Mouse (Mus musculus) embryonic facial prominence, embryonic 12.5 days (tissue): ENCODE results near the gene Prtn3. TPM values are rescaled to one million over a fixed set of nuclear protein-coding genes. Genes with fewer than 3 reads are reported as not detected.

Experiments
- ATAC-seq: fragments of 200-750 bp; cut with Nextera tagmentation; 2 replicates; pipeline ENCODE4 v1.8.0; 2017; ENCODE audit not compliant: insufficient number of reproducible peaks, insufficient read depth, low FRiP score, low TSS enrichment
- H3K27ac ChIP-seq: fragments of 300-500 bp; sonication (generic); 2 replicates; pipeline ENCODE4 v1.5.1; 2016; ENCODE audit warnings: mild to moderate bottlenecking
- H3K27me3 ChIP-seq: fragments of 300-500 bp; sonication (generic); 2 replicates; pipeline ENCODE4 v1.6.1; 2016; ENCODE audit warnings: mild to moderate bottlenecking, moderate library complexity
- H3K36me3 ChIP-seq: fragments of 300-500 bp; sonication (generic); 2 replicates; pipeline ENCODE4 v1.6.1; 2016; ENCODE audit warnings: mild to moderate bottlenecking
- H3K4me1 ChIP-seq: fragments of 300-500 bp; sonication (generic); 2 replicates; pipeline ENCODE4 v1.6.1; 2016
- H3K4me2 ChIP-seq: fragments of 300-500 bp; sonication (generic); replicated peaks from 2 replicates; pipeline ENCODE4 v1.6.1; 2016; ENCODE audit warnings: mild to moderate bottlenecking, moderate library complexity
- H3K4me3 ChIP-seq: fragments of 300-500 bp; sonication (generic); 2 replicates; pipeline ENCODE4 v1.5.1; 2016; ENCODE audit warnings: mild to moderate bottlenecking
- H3K9ac ChIP-seq: fragments of 300-500 bp; sonication (generic); 2 replicates; pipeline ENCODE4 v1.6.1; 2016; ENCODE audit warnings: mild to moderate bottlenecking, moderate library complexity
- H3K9me3 ChIP-seq: fragments of 300-500 bp; sonication (generic); 2 replicates; pipeline ENCODE4 v1.6.1; 2016; ENCODE audit warnings: mild to moderate bottlenecking, moderate library complexity
- WGBS: fragments of 180-500 bp; shearing (Covaris S2); methylation state at CpG from one replicate; pipeline ENCODE4 v1.1.7; 2016; 5-methylcytosine and 5-hydroxymethylcytosine counted together
- polyA plus RNA-seq: library from polyadenylated mRNA; unstranded; fragments of >200 nt; fragmentation: Nextera tagmentation; extraction: Ambion mirVana; gene quantifications from 2 replicates; pipeline ENCODE4 v1.2.1, GENCODE M21; 2016

Gene Prtn3
- polyA plus RNA-seq, 1 experiment from 2014 or later, result 11.3 TPM

GRCm38 (mm10) chr10:79846553-79846952 lies 27.7 kb upstream of the Prtn3 start:
- no peak for ATAC-seq

DNA sequence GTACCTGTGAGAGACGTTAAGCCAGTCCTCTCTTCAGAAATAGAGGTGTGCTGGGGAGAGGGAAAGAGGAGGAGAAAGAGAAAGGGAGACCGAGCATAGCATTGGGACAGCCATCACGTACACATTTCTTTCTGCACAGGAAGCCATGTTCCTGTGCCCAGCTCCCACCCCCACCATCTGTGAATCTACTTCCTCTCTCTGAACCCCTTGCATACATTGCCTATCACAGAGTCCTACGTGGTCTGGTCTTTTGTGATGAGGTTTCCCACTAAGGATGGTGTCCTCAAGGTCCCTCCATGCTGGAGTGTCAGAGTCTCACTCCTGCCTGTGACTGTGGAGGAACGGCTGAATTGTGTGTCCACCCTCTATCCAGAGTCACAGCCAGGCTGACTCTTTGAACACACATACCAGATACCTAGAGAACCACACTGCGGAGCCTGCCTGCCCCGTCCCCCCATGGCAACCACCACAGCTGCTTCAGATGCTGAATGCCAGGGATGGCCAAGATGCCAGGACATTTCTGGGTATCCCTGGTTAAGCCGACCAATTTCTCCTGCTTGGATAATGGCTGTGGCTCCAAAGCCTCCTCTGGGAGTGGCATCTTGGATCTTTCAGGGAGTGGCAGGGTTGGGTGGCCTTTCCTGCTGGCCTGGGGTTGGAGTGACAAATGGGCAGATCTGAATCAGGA lies 24.2 kb upstream of the Prtn3 start:
- WGBS, result 86% methylated on average over 8 of the region's 8 CpGs
- H3K9ac ChIP-seq, result no peak overlapping the region
- no peak overlapping the region for H3K4me3 ChIP-seq
- H3K4me2 ChIP-seq, result no peak overlapping the region
- H3K27ac ChIP-seq, result no peak overlapping the region
- no peaks in the 10 kb centered on the region for H3K9me3 ChIP-seq
- H3K36me3 ChIP-seq, result no peaks in the 10 kb centered on the region
- no peak for ATAC-seq
- H3K4me1 ChIP-seq, result peaks cover 22% of the 10 kb centered on the region
- H3K27me3 ChIP-seq, result no peaks in the 10 kb centered on the region

More at GRCm38 (mm10) chr10:79846553-79846952, 27.7 kb upstream of the Prtn3 start:
- Histone ChIP-seq H3K36me3 (no peaks in the 10 kb centered on the region), H3K9me3 (no peaks in the 10 kb centered on the region), H3K27ac (no peak overlapping the region), H3K4me3 (no peak overlapping the region), H3K4me1 (peaks cover 22% of the 10 kb centered on the region), H3K27me3 (no peaks in the 10 kb centered on the region), H3K4me2 (no peak overlapping the region), H3K9ac (no peak overlapping the region)
- WGBS, result 54% methylated on average over 5 of the region's 5 CpGs

GRCm38 (mm10) chr10:79851653-79852052 lies 22.6 kb upstream of the Prtn3 start:
- Histone ChIP-seq H3K36me3 (peaks cover 5% of the 10 kb centered on the region), H3K27ac (peak overlapping the region; percentile 100), H3K27me3 (no peaks in the 10 kb centered on the region), H3K4me2 (peak overlapping the region; percentile 99), H3K4me1 (peaks cover 32% of the 10 kb centered on the region), H3K9me3 (no peaks in the 10 kb centered on the region), H3K4me3 (0 out of 2 replicates have a peak overlapping the region, but pooled peaks have one; percentile 15), H3K9ac (peak overlapping the region; percentile 53; the same call in 1 of the 2 replicates)
- WGBS, result 59% methylated on average over 3 of the region's 3 CpGs
- no peak for ATAC-seq

DNA sequence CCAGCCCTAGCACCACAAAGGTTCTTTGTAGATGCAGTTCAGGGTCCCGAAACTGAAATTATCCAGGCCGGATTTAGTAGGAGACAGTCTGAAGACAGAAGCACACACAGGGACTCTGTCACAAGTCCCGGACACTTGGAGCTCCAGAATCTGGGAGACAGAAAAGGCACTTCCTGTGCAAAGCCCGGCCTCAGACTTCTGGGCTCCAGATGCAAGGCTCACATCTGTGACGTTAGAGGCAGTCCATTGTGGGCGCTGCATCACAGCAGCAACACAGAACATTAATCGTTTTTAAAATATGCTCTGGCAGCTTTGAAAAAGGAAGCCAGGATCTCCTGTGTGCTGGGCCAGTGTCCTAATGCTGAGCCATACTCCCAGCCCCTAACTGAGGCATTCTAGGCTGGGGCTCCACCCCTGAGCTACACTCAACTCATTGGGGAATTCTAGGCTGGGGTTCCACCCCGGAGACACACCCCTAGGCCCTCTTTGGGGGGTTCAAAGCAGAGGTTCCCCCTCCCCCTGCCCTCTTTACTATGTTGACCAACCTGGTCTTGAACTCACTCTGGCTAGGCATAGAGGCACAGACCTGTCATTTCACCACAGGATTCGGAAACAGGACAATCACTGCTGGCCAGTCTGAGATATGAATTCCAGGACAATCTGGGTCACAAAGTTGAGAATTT lies 22.0 kb upstream of the Prtn3 start:
- H3K4me1 ChIP-seq, result peaks cover 37% of the 10 kb centered on the region
- H3K4me3 ChIP-seq, result peak overlapping the region; percentile 15; the same call in 1 of the 2 replicates

GRCm38 (mm10) chr10:79852827-79853226 lies 21.4 kb upstream of the Prtn3 start:
- H3K4me3 ChIP-seq, result peak overlapping the region; percentile 99
- H3K4me1 ChIP-seq, result peaks cover 43% of the 10 kb centered on the region
- peaks cover 16% of the 10 kb centered on the region for H3K36me3 ChIP-seq
- no peaks in the 10 kb centered on the region for H3K9me3 ChIP-seq
- WGBS, result 22% methylated on average over 8 of the region's 8 CpGs
- peak overlapping the region; percentile 53 for H3K9ac ChIP-seq
- peak overlapping the region; percentile 100 for H3K27ac ChIP-seq
- H3K4me2 ChIP-seq, result peak overlapping the region; percentile 99
- H3K27me3 ChIP-seq, result no peaks in the 10 kb centered on the region
- no peak for ATAC-seq

More for the DNA sequence above, 22.0 kb upstream of the Prtn3 start:
- H3K27ac ChIP-seq, result peak overlapping the region; percentile 100
- no peak for ATAC-seq
- peak overlapping the region; percentile 53 for H3K9ac ChIP-seq
- peak overlapping the region; percentile 99 for H3K4me2 ChIP-seq
- WGBS, result 34% methylated on average over 9 of the region's 9 CpGs
- H3K9me3 ChIP-seq, result no peaks in the 10 kb centered on the region
- H3K36me3 ChIP-seq, result peaks cover 10% of the 10 kb centered on the region
- no peaks in the 10 kb centered on the region for H3K27me3 ChIP-seq

GRCm38 (mm10) chr10:79853392-79853791 lies 20.9 kb upstream of the Prtn3 start:
- Histone ChIP-seq H3K27ac (peak overlapping the region; percentile 100), H3K9ac (peak overlapping the region; percentile 53), H3K36me3 (peaks cover 17% of the 10 kb centered on the region), H3K4me2 (peak overlapping the region; percentile 99), H3K4me1 (peaks cover 49% of the 10 kb centered on the region), H3K27me3 (no peaks in the 10 kb centered on the region), H3K4me3 (peak overlapping the region; percentile 99), H3K9me3 (no peaks in the 10 kb centered on the region)
- peak; percentile 65 for ATAC-seq
- 0% methylated on average over 15 of the region's 15 CpGs for whole genome bisulfite sequencing

GRCm38 (mm10) chr10:79853860-79854795 lies 20.1 kb upstream of the Prtn3 start, which contains the start of gene Ptbp1:
Gene Ptbp1, plus strand, starts transcription at chr10:79854427.
- ATAC-seq, result peak; percentile 89
- Histone ChIP-seq H3K9ac (peak within 1 kb of the TSS; percentile 100), H3K4me1 (peaks cover 54% of the 10 kb centered on the region), H3K27me3 (no peaks in the 10 kb centered on the region), H3K4me3 (peak within 1 kb of the TSS; percentile 99), H3K4me2 (peak within 1 kb of the TSS; percentile 99), H3K36me3 (peaks cover 25% of the 10 kb centered on the region), H3K27ac (peak within 1 kb of the TSS; percentile 100), H3K9me3 (no peaks in the 10 kb centered on the region)
- WGBS, result under 1% methylated on average over 75 of the region's 75 CpGs

- Histone ChIP-seq H3K36me3 (peaks cover 33% of the 10 kb centered on the region), H3K9ac (peak overlapping the region; percentile 100), H3K9me3 (no peaks in the 10 kb centered on the region), H3K4me3 (peak overlapping the region; percentile 99), H3K27me3 (no peaks in the 10 kb centered on the region), H3K4me1 (peaks cover 54% of the 10 kb centered on the region), H3K4me2 (peak overlapping the region; percentile 99), H3K27ac (peak overlapping the region; percentile 100)
- under 1% methylated on average over 83 of the region's 83 CpGs for WGBS
- ATAC-seq, result peak; percentile 6; the same call in 1 of the 2 replicates
Observed at GRCm38 (mm10) chr10:79854801-79855541, 19.3 kb upstream of the Prtn3 start.

- Histone ChIP-seq H3K27ac (peak overlapping the region; percentile 100), H3K9ac (peak overlapping the region; percentile 100), H3K9me3 (no peaks in the 10 kb centered on the region), H3K4me1 (peaks cover 54% of the 10 kb centered on the region), H3K4me3 (peak overlapping the region; percentile 99), H3K4me2 (peak overlapping the region; percentile 99), H3K36me3 (peaks cover 40% of the 10 kb centered on the region), H3K27me3 (no peaks in the 10 kb centered on the region)
- 5% methylated on average over 10 of the region's 10 CpGs for WGBS
- ATAC-seq, result no peak
Observed at GRCm38 (mm10) chr10:79855558-79856184, 18.6 kb upstream of the Prtn3 start.

DNA sequence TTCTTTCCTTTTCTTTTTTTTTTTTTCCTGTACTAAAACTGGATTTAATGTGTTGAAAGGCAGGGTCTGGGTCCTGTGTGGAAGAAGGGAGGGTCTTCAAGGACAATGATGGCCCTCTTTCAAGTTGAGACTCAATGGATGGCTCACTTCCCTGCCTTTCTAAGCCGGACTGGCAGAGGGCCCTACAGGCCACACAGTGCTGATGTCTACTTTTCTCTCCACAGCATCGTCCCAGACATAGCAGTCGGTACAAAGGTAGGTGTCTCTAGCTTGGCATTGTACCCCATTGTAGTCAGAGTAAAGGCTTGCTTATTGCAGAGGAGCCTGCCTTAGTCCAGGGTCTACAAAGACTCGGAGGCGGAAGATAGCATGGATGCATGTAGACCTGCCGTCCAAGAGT lies 18.0 kb upstream of the Prtn3 start:
- 53% methylated on average over 6 of the region's 6 CpGs for WGBS
- Histone ChIP-seq H3K36me3 (peaks cover 46% of the 10 kb centered on the region), H3K4me3 (peak overlapping the region; percentile 99), H3K4me1 (peaks cover 51% of the 10 kb centered on the region), H3K9ac (peak overlapping the region; percentile 100), H3K9me3 (no peaks in the 10 kb centered on the region), H3K27me3 (no peaks in the 10 kb centered on the region), H3K27ac (peak overlapping the region; percentile 68), H3K4me2 (peak overlapping the region; percentile 99)
- ATAC-seq, result no peak
